Mouse (Mus musculus): ENCODE data around the gene Dlg3. TPM values are rescaled to one million over a fixed set of nuclear protein-coding genes. Genes with fewer than 3 reads are reported as not detected.

Dlg3 gene
- total RNA-seq, 2 experiments from 2014 or later = 4.6 to 5.3 TPM

DNA sequence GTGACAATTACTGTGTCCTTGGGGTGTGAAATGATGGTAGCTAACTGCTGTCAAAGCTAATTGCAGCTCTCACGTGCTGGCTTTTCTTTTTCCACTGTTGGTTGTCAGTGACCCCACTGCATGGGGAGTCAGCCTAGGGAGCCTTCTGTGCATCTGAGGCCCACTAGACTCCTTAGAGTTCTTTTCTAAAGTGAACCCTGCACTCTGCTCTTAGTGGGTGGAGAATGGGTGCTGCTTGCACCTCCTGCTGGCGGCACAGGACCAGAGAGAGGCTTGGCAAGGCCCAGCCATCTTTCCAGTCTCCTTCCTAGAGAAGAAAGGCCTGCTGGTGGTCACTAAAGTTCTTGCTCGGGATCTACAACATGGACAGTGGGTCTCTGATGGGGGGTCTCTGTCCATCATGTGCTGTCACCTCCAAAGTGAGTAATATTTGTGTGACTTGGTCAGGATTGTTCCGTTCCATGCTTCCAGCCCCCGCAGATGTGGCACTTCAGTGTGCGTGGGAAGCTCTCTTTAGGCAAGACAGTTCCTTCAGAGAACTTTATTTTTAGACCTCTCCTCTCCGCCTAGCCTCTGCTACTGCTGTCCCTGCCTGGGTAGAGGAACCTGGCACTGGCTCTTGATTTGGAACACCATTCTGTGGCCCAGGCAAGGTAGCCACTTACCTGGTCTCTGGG is 30.5 kb downstream of the Dlg3 start:
- DNase-seq = no peak

DNA sequence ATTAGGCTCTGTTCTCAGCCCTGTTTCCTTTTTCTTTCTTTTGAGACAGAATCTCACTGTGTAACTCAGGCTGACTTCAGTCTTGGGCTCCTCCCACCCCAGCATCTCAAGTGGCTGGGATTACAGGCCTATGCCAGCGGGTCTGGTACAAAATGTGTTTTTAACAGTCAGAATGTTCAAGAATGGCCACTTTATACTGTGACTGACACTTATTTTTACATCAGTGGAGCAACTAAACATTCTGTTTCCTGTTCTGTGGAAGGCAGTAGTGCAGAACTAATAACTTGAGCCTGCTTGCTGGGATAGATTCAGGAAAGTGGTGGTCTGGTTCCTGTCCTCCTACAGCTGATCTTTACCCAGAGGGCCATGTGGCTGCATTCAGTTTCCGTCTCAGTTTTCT is 33.1 kb downstream of the Dlg3 start:
- DNase-seq = no peak

DNA sequence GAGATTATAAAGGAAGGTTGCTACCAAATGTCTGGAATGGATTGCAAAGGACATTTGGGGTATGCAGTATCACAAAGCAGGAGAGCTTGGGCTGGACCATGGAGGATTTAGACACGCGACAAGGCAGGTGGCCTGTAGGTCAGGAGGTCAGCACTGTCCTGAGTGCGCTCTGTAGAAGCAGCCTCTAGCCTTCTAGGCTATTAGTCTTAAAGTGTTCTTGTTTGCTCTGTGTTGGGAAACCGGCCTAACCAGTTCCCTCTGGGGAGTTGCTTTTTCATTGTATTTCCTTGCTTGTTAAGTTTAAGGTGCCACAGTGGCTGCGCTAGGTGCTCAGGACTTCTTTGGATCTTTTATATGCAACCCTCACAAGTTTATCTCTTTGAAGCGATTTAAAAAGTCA is 34.5 kb downstream of the Dlg3 start:
- DNase-seq = no peak

DNA sequence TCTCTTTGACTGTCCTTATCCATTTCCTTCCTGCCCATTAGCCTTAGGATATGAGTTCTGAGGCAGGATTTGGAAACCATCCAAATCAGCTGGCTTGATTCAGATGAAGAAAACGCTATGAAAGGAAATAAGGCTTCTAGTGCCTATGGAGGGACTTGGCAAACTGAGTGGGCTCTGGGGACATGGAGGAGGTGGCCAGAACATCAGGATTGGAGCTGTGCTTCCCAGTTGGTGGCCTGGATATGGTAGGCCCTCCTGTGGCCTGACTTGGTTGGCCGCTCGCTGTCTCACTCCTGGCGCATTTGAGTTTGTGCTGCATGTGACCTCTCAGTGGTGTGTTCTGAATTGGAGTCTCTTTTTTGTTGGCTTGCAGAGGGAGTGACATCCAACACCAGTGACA is 43.6 kb downstream of the Dlg3 start:
- DNase-seq = peak; percentile 7

DNA sequence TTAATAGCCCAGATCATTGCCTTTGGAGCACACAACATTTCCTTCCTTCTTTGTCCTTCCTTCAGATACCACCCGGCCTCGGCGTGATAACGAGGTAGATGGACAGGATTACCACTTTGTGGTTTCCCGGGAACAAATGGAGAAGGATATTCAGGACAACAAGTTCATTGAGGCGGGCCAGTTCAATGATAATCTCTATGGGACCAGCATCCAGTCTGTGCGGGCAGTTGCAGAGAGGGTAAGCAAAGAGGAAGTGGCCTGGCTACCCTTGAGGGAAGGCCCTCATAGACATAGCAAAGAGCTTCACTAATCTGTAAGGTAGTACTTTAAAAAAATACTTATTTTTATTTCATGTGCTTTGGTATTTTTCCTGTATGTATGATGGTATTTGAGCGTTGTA is 46.6 kb downstream of the Dlg3 start:
- DNase-seq = no peak

DNA sequence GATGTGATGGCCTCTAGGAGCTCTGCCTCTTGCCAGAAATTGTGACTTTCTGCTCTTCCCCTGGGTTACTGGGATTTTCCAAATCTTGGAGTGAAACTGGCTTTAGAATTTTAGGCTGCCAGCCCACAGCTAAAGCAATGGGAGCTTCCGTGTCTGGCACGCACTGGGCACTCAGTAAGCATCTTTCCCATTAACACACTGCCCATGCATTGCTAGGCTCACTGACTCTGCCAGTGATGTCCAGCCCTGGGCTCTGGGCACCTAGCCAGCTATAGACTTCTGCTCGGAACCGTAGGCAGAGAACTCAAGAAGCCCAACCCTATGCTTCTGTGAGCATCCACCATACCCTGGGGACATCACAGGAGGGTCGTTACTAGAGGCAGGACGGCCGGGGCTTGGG is 48.2 kb downstream of the Dlg3 start:
- no peak for DNase-seq

DNA sequence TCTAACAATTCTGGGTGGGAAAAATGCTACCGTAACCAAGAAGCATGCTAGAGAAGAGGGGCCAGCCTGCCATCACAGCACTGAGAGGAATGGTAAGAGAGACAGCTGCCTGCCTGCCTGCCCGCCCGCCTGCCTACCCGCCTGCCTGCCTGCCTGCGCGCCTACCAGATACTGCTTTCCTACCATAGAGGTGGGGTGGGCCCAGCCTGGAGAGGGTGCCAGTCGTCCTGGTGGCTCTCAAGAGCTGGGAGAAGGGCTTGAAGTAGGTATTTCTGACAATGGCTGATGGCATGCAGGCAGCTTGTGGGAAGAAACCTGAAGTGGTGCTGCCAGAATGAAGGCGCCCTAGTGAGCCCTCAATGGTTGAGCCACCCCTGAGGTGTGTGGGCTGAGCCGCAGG is 51.2 kb downstream of the Dlg3 start:
- no peak for DNase-seq

DNA sequence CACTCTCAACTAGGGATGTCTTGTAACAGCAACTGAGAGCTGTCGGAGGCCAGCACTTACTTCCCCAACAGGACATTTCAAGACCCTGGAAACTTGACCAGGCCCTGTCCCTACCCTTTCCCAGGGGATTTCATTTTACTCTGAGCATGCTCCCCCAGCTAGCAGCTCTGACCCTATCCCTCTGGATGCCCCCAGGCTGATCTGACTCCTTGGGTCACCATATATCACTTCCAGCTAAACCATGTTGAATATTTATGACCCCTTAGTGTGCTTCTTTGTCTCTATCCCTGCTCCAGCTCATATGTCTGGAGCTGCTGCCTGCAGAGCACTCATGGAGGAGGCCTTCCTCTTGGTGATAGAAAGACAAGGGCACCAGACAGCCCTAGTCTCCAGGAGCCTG is 53.6 kb downstream of the Dlg3 start:
- no peak for DNase-seq

DNA sequence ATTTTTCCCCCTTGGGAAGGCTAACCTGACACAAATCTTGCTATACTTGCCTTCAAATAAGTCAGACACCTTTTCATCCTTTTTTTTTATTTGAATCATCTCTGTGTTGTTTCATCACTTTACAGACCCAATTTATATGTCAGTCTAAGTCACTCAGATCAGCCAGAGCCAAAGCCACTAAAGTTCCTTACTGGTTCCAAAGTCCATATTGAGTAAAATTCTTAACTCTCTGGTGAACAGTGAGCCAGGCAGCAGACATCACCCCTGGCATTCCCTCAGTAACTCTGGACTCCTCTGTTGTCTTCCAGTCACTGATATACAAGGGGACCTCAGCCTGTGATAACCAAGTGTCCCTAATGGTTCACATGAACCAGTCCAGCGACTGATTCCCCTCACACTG is 58.0 kb downstream of the Dlg3 start:
- DNase-seq = no peak

DNA sequence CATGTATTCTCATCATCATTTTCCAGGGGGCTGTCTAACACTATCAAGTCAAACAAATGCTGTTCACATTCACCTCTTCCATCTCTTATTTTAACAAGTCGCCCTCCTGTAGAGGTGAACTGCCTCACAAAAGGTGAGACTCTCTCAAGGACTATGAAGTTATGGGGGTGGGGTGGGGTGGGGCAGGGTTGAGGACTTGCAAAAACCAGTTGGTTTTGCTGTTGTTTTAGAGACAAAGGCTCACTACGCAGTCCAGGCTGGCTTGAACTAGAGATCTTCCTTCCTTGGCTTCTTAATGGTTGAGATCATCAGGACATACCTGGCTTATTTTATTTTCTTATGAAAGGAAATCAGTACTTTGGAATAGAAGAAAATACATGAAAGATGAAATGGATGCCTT is 65.3 kb downstream of the Dlg3 start:
- no peak for DNase-seq

DNA sequence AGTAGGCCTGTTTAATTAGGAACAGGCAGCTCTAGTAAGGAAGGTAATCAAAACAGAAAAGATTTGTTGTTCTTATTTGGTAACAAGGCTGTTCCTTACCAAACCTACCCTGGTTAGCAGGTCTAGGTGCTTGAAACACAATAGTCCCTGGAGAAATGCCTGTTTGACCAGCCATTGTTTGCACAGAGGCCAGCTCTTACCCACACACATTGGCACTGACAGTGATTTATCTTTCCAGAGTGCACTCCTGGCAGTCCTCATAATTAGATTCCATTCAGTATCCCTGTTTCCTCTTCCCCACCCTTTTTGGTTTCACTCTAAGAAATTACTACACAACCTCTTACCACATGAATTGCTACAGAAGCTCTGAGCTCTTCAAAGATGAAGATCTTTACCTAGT is 71.7 kb downstream of the Dlg3 start:
- no peak for DNase-seq

Other genes starting within 250 kb of the Dlg3 start
- gene Dgat2l6, start 242.9 kb upstream of the Dlg3 start, total RNA-seq (2021) = not detected
- not detected for gene Awat1, start 195.5 kb upstream of the Dlg3 start, total RNA-seq (2021)
- not detected for gene P2ry4, start 172.9 kb upstream of the Dlg3 start, total RNA-seq (2021)
- gene Arr3, start 162.2 kb upstream of the Dlg3 start, total RNA-seq (2021) = not detected
- 10 to 100 TPM; 29.3 to 32.1 TPM for gene Kif4, start 142.0 kb upstream of the Dlg3 start, total RNA-seq (2021)
- gene Pdzd11, start 141.2 kb upstream of the Dlg3 start, total RNA-seq (2021) = 10 to 100 TPM; 36.5 to 42.0 TPM
- gene Gdpd2, start 37.8 kb upstream of the Dlg3 start, total RNA-seq (2021) = under 1 TPM; 0.32 to 0.41 TPM

Measured in heart, postnatal 4 days (tissue).